Mouse (Mus musculus): ENCODE measurements at regions not wholly inside any gene's neighbourhood (a gene's known extent, or its start where the extent isn't known, plus 50 kb on each side); places are given as distances from the start of the nearest gene placed in this dataset.
A peak's percentile ranks its signal among the peaks of the same experiment; 100 is the strongest.

- H3K27ac ChIP-seq (replicated peaks; ENCODE audit: low read depth, low read length), result peak overlapping the region; percentile 92
- peak overlapping the region; percentile 37 for H3K4me2 ChIP-seq (replicated peaks; ENCODE audit: low read depth, low read length, severe bottlenecking)
- H3K36me3 ChIP-seq (ENCODE audit: control insufficient read depth, insufficient read depth, low read length), result no peaks in the 10 kb centered on the region
- ATAC-seq (ENCODE audit: low FRiP score, low read depth) (peak; percentile 87), DNase-seq (ENCODE audit: low spot score) (peak; percentile 66)
- H3K27me3 ChIP-seq (ENCODE audit: control insufficient read depth, insufficient read depth, low read length), result no peaks in the 10 kb centered on the region
- H3K4me3 ChIP-seq (replicated peaks; ENCODE audit: low read length), result no peak overlapping the region
- no peak overlapping the region for H3K9ac ChIP-seq (ENCODE audit: low read depth, low read length, severe bottlenecking)
- TF ChIP-seq POLR2A (IDR thresholded peaks at IDR 0.05; ENCODE audit: borderline replicate concordance, extremely low read depth, insufficient read depth, insufficient read length), result no peak
- 42% methylated on average over 17 of the region's 17 CpGs for WGBS
- peaks cover 54% of the 10 kb centered on the region for H3K4me1 ChIP-seq (ENCODE audit: control insufficient read depth, insufficient read depth, low read length)
- no peaks in the 10 kb centered on the region for H3K9me3 ChIP-seq (ENCODE audit: control insufficient read depth, low read length)
Observed at GRCm38 (mm10) chr12:69474916-69475661, 102.8 kb upstream of the Gm9887 start.

- Histone ChIP-seq H3K9ac (ENCODE audit: low read depth, low read length, severe bottlenecking) (no peak overlapping the region), H3K9me3 (ENCODE audit: control insufficient read depth, low read length) (no peaks in the 10 kb centered on the region), H3K4me2 (replicated peaks; ENCODE audit: low read depth, low read length, severe bottlenecking) (peak overlapping the region; percentile 37), H3K4me1 (ENCODE audit: control insufficient read depth, insufficient read depth, low read length) (peaks cover 52% of the 10 kb centered on the region), H3K27me3 (ENCODE audit: control insufficient read depth, insufficient read depth, low read length) (no peaks in the 10 kb centered on the region), H3K4me3 (replicated peaks; ENCODE audit: low read length) (no peak overlapping the region), H3K27ac (replicated peaks; ENCODE audit: low read depth, low read length) (peak overlapping the region; percentile 92), H3K36me3 (ENCODE audit: control insufficient read depth, insufficient read depth, low read length) (no peaks in the 10 kb centered on the region)
- DNase-seq (ENCODE audit: low spot score), result peak; percentile 68
- 16% methylated on average over 14 of the region's 14 CpGs for WGBS
- peak; percentile 48 for ATAC-seq (ENCODE audit: low FRiP score, low read depth)
- no peak for TF ChIP-seq POLR2A (IDR thresholded peaks at IDR 0.05; ENCODE audit: borderline replicate concordance, extremely low read depth, insufficient read depth, insufficient read length)
Observed at GRCm38 (mm10) chr12:69474141-69474915, 102.1 kb upstream of the Gm9887 start.

GRCm38 (mm10) chr12:69473379-69474057, 101.3 kb upstream of the Gm9887 start:
- Histone ChIP-seq H3K4me3 (replicated peaks; ENCODE audit: low read length) (no peak overlapping the region), H3K27me3 (ENCODE audit: control insufficient read depth, insufficient read depth, low read length) (no peaks in the 10 kb centered on the region), H3K9me3 (ENCODE audit: control insufficient read depth, low read length) (no peaks in the 10 kb centered on the region), H3K27ac (replicated peaks; ENCODE audit: low read depth, low read length) (peak overlapping the region; percentile 92), H3K9ac (ENCODE audit: low read depth, low read length, severe bottlenecking) (no peak overlapping the region), H3K4me1 (ENCODE audit: control insufficient read depth, insufficient read depth, low read length) (peaks cover 51% of the 10 kb centered on the region), H3K36me3 (ENCODE audit: control insufficient read depth, insufficient read depth, low read length) (no peaks in the 10 kb centered on the region), H3K4me2 (replicated peaks; ENCODE audit: low read depth, low read length, severe bottlenecking) (no peak overlapping the region)
- DNase-seq (ENCODE audit: low spot score) (no peak), ATAC-seq (ENCODE audit: low FRiP score, low read depth) (no peak)
- 66% methylated on average over 13 of the region's 13 CpGs for WGBS
- no peak for TF ChIP-seq POLR2A (IDR thresholded peaks at IDR 0.05; ENCODE audit: borderline replicate concordance, extremely low read depth, insufficient read depth, insufficient read length)

- TF ChIP-seq POLR2A (IDR thresholded peaks at IDR 0.05; ENCODE audit: borderline replicate concordance, extremely low read depth, insufficient read depth, insufficient read length), result no peak
- 78% methylated on average over 9 of the region's 9 CpGs for WGBS
- Histone ChIP-seq H3K27me3 (ENCODE audit: control insufficient read depth, insufficient read depth, low read length) (no peaks in the 10 kb centered on the region), H3K4me1 (ENCODE audit: control insufficient read depth, insufficient read depth, low read length) (peaks cover 51% of the 10 kb centered on the region), H3K4me3 (replicated peaks; ENCODE audit: low read length) (no peak overlapping the region), H3K36me3 (ENCODE audit: control insufficient read depth, insufficient read depth, low read length) (no peaks in the 10 kb centered on the region), H3K27ac (replicated peaks; ENCODE audit: low read depth, low read length) (0 out of 2 replicates have a peak overlapping the region, but pooled peaks have one; percentile 92), H3K9ac (ENCODE audit: low read depth, low read length, severe bottlenecking) (no peak overlapping the region), H3K4me2 (replicated peaks; ENCODE audit: low read depth, low read length, severe bottlenecking) (no peak overlapping the region), H3K9me3 (ENCODE audit: control insufficient read depth, low read length) (no peaks in the 10 kb centered on the region)
- DNase-seq (ENCODE audit: low spot score) (peak; percentile 77), ATAC-seq (ENCODE audit: low FRiP score, low read depth) (no peak)
Observed at GRCm38 (mm10) chr12:69472912-69473311, 100.7 kb upstream of the Gm9887 start.

- TF ChIP-seq POLR2A (IDR thresholded peaks at IDR 0.05; ENCODE audit: borderline replicate concordance, extremely low read depth, insufficient read depth, insufficient read length), result no peak
- no peak for ATAC-seq (ENCODE audit: low FRiP score, low read depth)
- no peaks in the 10 kb centered on the region for H3K9me3 ChIP-seq (ENCODE audit: control insufficient read depth, low read length)
- no peaks in the 10 kb centered on the region for H3K27me3 ChIP-seq (ENCODE audit: control insufficient read depth, insufficient read depth, low read length)
- no peak overlapping the region for H3K27ac ChIP-seq (replicated peaks; ENCODE audit: low read depth, low read length)
- no peaks in the 10 kb centered on the region for H3K36me3 ChIP-seq (ENCODE audit: control insufficient read depth, insufficient read depth, low read length)
- DNase-seq (ENCODE audit: low spot score), result no peak
- H3K4me2 ChIP-seq (replicated peaks; ENCODE audit: low read depth, low read length, severe bottlenecking), result no peak overlapping the region
- peaks cover 50% of the 10 kb centered on the region for H3K4me1 ChIP-seq (ENCODE audit: control insufficient read depth, insufficient read depth, low read length)
- WGBS, result 52% methylated on average over 5 of the region's 5 CpGs
- H3K9ac ChIP-seq (ENCODE audit: low read depth, low read length, severe bottlenecking), result no peak overlapping the region
- H3K4me3 ChIP-seq (replicated peaks; ENCODE audit: low read length), result no peak overlapping the region
Observed at GRCm38 (mm10) chr12:69471876-69472275, 99.6 kb upstream of the Gm9887 start.

Data from limb, embryonic 14.5 days (tissue).